Mouse (Mus musculus): ENCODE results near the gene Gba. TPM values are rescaled to one million over a fixed set of nuclear protein-coding genes. Genes with fewer than 3 reads are reported as not detected.

Gene Gba
- total RNA-seq, 2 experiments from 2014 or later: 39.7 to 50.5 TPM

DNA sequence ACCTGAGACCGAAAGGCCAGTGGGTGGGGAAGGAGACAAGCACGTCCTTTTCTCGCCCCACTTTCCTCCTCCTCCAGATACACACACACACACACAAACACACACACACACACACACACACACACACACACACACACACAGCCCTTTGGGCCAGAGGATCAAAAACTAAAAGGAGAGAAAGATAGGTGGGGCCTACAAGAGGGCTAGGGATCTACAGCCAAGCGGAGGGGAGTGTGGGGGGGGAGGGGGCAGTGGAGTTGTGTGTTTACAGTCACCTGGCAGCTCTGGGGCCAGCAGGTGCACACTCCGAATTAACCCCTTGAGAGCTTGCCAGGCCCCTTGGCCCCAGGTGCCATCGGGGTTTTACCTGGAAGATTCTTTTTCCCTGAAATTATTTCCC is 29.9 kb downstream of the Gba start:
- ATAC-seq (replicated peaks; ENCODE audit: poor library complexity, severe bottlenecking): no peak

- peak; percentile 87 for ATAC-seq (replicated peaks; ENCODE audit: poor library complexity, severe bottlenecking)
Observed at GRCm38 (mm10) chr3:89233562-89234110, 30.9 kb downstream of the Gba start.

- no peak for ATAC-seq (replicated peaks; ENCODE audit: poor library complexity, severe bottlenecking)
Observed at GRCm38 (mm10) chr3:89236516-89236915, 33.8 kb downstream of the Gba start.

- ATAC-seq (replicated peaks; ENCODE audit: poor library complexity, severe bottlenecking): no peak
Observed at GRCm38 (mm10) chr3:89237682-89238081, 35.0 kb downstream of the Gba start.

DNA sequence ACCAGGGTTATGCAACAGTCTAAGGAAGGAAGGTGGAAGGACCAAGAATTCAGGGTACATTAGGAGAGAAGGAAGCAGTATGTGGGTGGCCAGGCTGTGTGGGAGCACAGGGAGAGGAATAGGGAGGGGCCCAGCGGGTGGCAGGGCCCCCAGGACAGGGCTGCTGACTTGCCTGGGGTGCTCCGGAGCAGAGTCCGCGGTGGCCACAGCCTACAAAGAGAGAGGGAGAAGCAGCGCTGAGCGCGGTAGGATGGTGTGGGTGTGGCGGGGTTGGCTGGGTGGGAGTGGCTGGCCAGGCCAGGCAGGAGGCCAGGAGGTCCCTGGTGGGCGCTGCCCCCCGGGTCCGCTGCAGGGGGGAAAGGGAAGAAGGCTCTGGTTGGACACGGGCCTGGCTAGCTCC is 35.8 kb downstream of the Gba start:
- ATAC-seq (replicated peaks; ENCODE audit: poor library complexity, severe bottlenecking): no peak

DNA sequence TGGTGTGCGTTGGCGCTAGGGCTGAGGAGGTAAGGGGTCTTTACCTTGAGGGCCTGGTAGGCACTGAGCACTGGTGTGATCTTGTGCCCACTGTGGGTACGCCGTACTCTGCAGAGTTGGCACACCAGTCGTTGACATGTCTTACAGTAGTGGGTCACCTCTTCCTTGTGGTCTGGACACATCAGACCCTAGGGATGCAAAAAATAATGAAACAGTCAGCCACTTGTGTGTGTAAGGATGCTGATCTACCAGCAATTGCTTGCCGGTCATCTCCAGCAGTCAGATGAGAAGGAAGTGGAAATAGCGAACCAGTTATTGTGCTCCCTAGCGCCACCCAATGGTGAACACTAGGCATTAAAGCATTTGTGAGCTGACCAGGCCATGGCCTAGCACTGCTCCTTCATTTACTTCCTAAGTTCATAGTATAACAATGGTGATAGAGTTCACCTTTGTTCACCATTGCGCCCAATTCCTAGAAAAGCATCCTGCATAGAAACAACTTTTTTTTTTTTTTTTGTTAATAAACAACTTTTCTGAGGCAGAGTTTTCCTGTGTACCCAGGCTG is 39.7 kb downstream of the Gba start:
- peak; percentile 36; the same call in 1 of the 2 replicates for ATAC-seq (replicated peaks; ENCODE audit: poor library complexity, severe bottlenecking)

DNA sequence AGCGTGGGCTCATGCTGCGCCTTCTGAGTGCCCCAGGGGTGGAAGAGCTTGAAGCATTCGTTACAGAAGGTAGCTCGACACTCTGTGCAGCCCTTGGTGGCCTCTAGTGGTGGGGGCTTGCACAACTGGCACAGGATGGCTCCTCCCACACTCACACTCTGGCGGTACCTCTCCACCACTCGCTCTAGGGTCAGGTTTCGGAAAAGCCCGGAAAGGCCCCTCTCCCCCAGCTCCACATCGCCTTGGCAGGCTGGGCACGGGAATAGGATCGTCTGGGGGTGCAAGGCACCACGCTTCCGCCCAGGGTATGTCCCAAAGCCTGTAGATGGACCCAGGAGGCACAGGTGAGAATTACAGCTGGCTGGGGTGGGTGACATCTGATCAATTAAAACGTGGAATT is 40.9 kb downstream of the Gba start:
- ATAC-seq (replicated peaks; ENCODE audit: poor library complexity, severe bottlenecking): peak; percentile 69

- 0 out of 2 replicates have a peak, but pooled peaks have one; percentile 20 for ATAC-seq (replicated peaks; ENCODE audit: poor library complexity, severe bottlenecking)
Observed at GRCm38 (mm10) chr3:89244158-89244981, 41.6 kb downstream of the Gba start.

- no peak for ATAC-seq (replicated peaks; ENCODE audit: poor library complexity, severe bottlenecking)
Observed at GRCm38 (mm10) chr3:89244982-89245687, 42.4 kb downstream of the Gba start.

DNA sequence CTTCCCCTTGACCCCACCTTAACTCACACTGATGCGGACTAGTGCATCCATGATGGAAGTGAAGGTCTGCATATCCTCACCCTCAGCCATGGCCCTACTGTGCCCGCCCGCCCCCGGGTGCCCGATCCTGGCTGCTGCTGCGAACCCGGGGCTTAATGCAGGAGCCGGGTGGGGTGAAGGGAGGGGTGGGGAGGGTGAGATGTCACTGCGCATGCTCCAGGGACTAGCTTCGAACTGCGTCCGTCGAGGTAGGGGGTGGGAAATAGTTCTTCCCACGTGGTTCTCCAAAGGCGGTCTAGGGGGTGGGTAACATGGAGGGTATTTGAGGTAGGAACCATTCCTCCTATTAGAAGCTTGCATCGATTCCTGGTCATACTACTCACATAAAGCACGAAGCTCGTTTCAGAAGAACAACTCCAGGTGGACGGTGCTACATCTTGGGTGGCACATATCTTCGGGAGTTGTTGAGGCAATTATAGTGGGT is 43.0 kb downstream of the Gba start, which contains the start of gene Krtcap2:
Krtcap2 (plus strand) TSS at position 279 of the 484 bp plus-strand sequence.
- no peak for ATAC-seq (replicated peaks; ENCODE audit: poor library complexity, severe bottlenecking)

DNA sequence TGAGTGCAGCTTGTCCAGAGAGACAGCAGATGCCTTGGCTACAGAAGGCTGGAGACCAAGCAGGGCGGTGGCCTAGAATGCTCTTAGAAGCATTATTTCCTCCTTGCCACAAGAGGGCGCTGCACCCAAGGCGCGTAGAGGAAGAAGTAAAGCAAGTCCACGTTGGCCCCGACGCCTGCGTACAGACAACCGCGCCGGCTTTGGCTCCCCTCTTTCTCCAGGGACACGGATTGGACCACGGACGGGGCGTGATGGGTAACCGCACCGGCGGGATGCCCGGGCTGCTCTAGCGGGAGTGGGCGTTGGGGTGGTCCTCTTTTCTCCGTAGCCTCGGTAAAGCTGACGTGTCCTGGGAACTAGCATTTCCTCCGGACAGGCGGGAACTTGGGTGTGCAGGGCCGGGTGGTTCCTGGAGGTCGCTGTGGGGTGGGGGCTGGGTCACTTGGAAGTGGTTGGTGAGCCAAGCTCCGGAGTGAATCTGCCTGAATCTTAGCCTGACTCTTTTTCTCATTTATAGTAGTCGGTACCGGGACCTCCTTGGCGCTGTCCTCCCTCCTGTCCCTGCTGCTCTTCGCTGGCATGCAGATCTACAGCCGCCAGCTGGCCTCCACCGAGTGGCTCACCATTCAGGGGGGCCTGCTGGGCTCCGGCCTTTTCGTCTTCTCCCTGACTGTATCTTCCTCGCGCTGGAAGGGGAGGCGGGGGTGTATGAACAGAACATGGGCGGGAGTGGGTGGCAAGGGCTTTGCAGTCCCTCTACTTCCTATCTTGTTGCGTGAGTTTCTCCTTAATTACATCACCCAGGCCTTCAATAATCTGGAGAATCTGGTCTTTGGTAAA is 43.8 kb downstream of the Gba start, which contains the start of gene Trim46:
Trim46 (minus strand) TSS at position 49 of the 840 bp plus-strand sequence.
- peak; percentile 65 for ATAC-seq (replicated peaks; ENCODE audit: poor library complexity, severe bottlenecking)

DNA sequence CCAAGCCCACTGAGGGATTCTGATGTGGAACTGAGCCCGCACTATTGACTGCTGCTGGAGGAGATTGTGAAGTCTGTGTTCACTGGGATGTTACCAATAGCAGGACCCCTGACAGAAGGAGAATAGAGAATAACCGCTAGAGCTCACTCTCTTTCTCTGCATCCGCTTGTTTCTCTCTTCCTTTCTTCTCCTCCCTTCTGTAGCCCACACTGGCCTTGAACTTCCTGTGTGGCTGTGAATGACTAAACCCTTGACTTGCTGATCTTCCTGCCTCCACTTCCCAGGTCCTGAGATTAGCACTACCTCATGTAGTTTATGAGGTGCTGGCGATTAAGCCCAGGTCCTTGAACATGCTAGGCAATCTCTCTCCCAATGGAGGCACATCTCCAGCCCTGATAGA is 44.7 kb downstream of the Gba start:
- no peak for ATAC-seq (replicated peaks; ENCODE audit: poor library complexity, severe bottlenecking)

DNA sequence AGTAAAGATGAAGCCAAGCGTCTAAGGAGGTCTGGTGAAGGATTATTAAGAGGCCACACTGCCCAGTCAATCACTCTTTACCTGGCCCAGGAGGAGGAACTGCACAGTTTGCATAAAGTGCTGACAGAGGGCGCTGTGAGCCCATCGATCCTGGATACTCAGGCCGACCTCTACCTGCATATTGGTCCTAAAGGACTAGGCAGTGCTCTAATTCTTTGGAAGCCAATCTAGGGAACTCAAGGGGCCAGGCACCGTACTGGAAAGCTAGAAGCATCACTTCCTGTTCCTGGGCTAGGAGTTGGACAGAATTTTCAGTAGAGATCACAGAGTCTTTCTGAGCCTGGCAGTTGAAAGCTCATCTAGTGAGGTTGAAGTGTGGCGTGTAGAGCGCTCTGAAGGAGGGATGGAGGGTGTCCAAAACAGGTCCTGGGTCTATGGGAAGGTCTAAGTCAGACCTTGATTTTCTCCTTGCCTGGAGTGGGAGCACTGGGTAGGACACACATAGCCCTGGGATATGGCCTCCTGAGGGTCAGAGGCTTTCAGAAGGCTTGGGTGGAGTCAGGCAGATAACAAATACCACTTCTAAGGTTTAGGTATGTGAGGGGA is 47.8 kb downstream of the Gba start:
- peak; percentile 4; the same call in 1 of the 2 replicates for ATAC-seq (replicated peaks; ENCODE audit: poor library complexity, severe bottlenecking)

- ATAC-seq (replicated peaks; ENCODE audit: poor library complexity, severe bottlenecking): peak; percentile 83
Observed at GRCm38 (mm10) chr3:89251365-89251895, 48.7 kb downstream of the Gba start.

GRCm38 (mm10) chr3:89254994-89255393 is 52.3 kb downstream of the Gba start:
- no peak for ATAC-seq (replicated peaks; ENCODE audit: poor library complexity, severe bottlenecking)

GRCm38 (mm10) chr3:89256177-89256576 is 53.4 kb downstream of the Gba start:
- no peak for ATAC-seq (replicated peaks; ENCODE audit: poor library complexity, severe bottlenecking)

Measured in granulocyte monocyte progenitor cell, adult 5-6 weeks (primary cell).